Mouse (Mus musculus) cerebellum, postnatal 36 days (tissue): ENCODE results near the gene Pde6b.

ENCODE experiments used
- DNase-seq, 2 experiments: peaks; one replicate each; pipeline ENCODE4 v3.0.0; 2021 to 2022; ENCODE audit warnings: mixed read lengths in 2 of 2

Pde6b gene

DNA sequence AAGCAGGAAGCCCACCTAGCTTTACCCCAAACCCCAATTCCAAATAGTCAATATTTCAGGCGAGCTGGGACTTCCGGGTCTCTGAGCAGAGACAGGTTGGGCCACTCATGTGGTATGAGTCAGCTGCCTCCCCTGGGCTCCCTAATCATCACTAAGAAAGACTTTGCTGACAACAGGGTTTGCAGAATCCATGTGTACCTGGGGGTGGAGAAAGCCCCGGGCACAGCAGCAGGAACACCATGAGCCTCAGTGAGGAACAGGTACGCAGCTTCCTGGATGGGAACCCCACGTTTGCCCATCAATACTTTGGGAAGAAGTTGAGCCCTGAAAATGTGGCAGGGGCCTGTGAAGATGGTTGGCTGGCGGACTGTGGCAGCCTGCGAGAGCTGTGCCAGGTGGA, at the start of gene Pde6b:
Gene Pde6b, plus strand, starts transcription at position 191 of the 400 bp plus-strand sequence.
- no peak for DNase-seq

GRCm38 (mm10) chr5:108343680-108344170, 44.5 kb upstream of the Pde6b start:
- no peak for DNase-seq

GRCm38 (mm10) chr5:108345313-108346071, 42.7 kb upstream of the Pde6b start:
- no peak for DNase-seq

- no peak for DNase-seq
These were observed 40.3 kb upstream of the Pde6b start for GRCm38 (mm10) chr5:108347843-108348242.

GRCm38 (mm10) chr5:108349511-108350148, 38.6 kb upstream of the Pde6b start:
- no peak for DNase-seq

DNA sequence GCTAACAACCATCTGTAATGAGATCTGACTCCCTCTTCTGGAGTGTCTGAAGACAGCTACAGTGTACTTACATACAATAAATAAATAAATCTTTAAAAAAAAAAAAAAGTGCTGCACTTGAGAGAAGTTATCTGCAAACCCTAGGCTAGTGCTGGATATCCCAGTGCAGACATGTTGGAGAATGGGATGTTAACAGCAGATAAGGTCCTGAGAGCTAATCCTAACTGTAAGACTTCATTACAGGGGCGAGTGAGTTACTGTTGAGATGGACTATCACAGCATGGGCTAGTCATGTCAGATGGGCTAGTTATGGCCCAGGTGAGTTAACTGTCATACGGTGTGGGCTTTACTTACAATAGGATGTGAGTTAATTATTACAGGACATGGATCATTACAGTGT, 34.1 kb upstream of the Pde6b start:
- DNase-seq: no peak

GRCm38 (mm10) chr5:108357862-108358261, 30.3 kb upstream of the Pde6b start:
- DNase-seq: no peak

- no peak for DNase-seq
These were observed 28.7 kb upstream of the Pde6b start for GRCm38 (mm10) chr5:108359491-108359890.

DNA sequence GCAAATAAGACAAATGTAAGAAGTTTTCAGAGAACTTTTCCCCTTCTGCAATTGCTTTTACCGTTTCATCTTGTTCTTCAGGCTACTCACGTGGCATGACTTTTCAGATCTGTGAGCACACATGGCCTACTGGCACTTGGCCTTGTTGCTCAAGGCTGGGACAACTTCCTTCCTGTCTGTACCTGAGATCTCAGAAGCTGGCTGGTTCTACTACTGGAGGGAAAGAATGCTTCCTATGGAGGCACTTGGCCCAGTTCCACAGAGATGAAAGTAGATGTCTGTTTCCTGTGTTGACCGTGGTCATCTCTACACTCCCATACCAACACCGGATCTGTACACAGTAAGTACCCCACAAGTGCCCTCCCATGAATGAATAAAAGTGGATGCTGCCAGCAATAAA, 28.0 kb upstream of the Pde6b start:
- DNase-seq: no peak

- no peak for DNase-seq
These were observed 25.9 kb upstream of the Pde6b start for GRCm38 (mm10) chr5:108362330-108362729.

GRCm38 (mm10) chr5:108366328-108366983, 21.7 kb upstream of the Pde6b start:
- peak in 1 of 2 experiments; percentile 20 for DNase-seq

GRCm38 (mm10) chr5:108366984-108367841, 21.0 kb upstream of the Pde6b start:
- peak; percentile 52 to 60 for DNase-seq

DNA sequence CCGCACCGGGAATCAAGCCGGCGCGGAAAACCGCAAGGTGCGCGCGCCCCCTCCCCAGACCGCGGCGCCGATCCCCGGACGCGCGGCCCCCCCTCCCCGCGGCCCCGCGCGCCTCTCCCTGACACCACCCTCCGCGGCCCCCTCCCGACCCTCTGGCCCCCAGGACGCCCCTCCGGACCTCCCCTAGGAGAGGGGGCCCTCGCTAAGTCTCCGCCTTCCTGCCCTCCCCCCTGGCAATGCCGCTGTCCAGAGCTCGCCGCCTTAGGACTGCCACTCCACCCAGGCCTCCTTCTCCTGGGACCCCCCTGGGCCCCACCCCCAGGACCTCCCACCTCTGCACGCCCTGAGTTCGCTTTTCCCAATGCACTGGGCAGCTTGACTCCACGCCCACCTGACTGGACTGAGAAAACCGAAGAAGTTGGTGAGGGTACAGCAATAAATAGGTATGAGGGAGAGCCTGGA, 20.3 kb upstream of the Pde6b start, which contains the start of gene Gm42517:
Gene Gm42517, minus strand, starts transcription at position 52 of the 462 bp plus-strand sequence.
- DNase-seq: peak; percentile 15 to 19

DNA sequence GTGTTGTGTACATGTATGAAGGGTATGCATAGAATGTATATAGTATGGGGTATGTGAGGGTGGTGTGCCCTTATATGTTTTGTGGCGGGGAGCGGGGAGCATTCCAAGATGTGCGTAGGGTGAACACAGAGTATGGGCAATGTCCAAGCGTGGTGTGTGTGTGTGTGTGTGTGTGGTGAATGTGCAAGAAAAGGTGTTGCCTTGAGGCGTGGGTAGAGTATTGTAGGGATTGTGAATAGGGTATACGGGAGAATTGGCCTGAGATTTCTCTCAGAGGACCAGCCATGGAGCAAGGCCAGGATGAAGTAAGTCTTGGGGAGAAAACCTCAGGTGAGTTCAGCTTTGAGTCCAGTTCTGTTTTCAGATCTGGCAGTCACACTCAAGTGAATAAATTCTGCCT, 19.7 kb upstream of the Pde6b start:
- DNase-seq: peak in 1 of 2 experiments; percentile 5

- peak; percentile 65 to 66 for DNase-seq
These were observed 19.2 kb upstream of the Pde6b start for GRCm38 (mm10) chr5:108368851-108369621.

DNA sequence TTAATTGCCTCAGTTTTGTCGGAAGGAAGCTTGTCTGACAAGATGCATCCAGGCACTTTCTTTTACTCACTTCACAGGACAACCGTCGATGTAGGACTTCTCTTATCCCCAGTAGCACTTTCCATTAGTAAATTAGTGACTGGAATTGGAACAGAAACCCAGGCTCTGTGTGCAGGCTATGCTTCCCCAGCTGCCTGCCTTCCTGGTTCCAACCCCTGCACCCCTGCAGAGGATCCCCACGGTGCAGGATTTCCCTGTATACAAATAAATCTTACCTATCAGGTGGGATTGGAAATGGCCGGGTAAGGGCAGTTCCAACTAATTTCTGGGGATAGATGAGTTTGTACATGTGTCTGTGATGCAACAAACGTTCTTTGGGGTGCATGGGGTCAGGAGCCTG, 18.2 kb upstream of the Pde6b start:
- DNase-seq: no peak

- DNase-seq: no peak
These were observed 14.1 kb upstream of the Pde6b start for GRCm38 (mm10) chr5:108374079-108374478.

GRCm38 (mm10) chr5:108376059-108376458, 12.1 kb upstream of the Pde6b start:
- no peak for DNase-seq

DNA sequence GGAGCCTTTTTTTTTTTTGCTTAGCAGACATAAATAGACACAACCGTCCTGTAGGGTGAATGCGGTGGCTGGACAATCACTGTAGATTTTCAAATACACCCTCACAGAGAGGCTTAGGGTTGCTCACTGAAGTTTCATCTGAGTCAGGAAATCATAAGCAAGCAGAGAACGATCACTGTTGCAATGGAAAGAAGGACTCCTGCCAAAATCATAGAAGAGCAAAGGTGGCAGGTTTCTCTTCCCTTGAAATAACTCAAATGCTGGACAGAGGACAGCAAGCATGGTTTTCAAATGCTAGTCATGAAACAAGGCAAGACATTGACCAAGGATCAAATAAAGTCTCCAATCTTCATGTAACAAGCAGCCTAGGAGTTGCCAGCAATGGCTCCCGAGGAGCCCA, 9.8 kb upstream of the Pde6b start:
- no peak for DNase-seq

- DNase-seq: no peak
These were observed 2.6 kb upstream of the Pde6b start for GRCm38 (mm10) chr5:108385632-108386031.

- no peak for DNase-seq
These were observed 1.7 kb upstream of the Pde6b start for GRCm38 (mm10) chr5:108386449-108386848.

DNA sequence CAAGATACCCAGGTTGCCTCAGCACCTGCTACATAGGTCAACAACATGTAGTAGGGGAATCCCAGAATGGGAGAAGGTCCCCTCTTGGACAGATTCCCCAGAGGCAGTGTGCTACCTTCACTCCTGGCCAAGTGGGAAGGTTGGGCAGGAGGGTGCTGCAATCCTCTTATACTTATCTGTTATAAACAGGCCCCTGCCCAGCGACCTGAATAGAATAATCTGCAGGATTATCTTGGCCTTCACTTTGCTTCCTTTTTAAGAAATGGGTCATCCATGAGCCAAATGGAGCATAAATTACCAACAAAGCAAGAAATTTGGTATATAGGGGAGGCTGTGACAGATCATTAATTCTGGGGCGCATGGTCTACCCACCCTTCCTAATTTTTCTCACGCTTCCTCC, 1.6 kb downstream of the Pde6b start:
- no peak for DNase-seq
